10 mouse cellular contexts compared by ENCODE assay signal in the genomic region with DNA sequence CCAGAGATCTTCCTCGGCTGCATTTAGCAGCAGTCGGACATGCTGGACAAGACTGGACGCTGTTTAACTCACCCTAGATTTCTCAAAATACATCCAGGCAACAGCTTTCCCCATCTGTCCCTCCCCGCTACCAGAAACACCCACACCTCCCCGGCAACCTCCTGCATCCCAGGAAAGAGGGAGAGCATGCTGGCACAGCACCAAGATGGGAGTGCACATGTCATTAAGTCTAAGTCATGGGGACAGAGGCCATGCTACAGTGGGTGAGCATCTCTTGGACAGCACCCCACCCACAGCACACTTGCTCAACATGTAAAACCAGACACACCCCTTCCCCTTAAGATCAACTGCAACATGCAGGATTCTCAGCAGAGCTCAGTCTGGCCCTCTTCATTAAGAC. TPM values are rescaled to one million over a fixed set of nuclear protein-coding genes. Genes with fewer than 3 reads are reported as not detected.
DNase-seq lines count a peak whose midpoint lies in the region; ATAC-seq lines count a peak whose summit lies in the region.
"Had no signal": no experiment of that assay in that cellular context is flagged by ENCODE, and none has a peak within 500 bp of the region (broad histone marks: within the 10 kb centered on the region; RNA-seq: fewer than 3 reads in every experiment).

No protein-coding gene starts in this region.

- H3K27ac ChIP-seq in kidney, embryonic 16.5 days (ENCODE audit: low read length): peak overlapping the region; percentile 85
- no peak overlapping the region for H3K27ac ChIP-seq in hindbrain, embryonic 14.5 days

- H3K4me1 ChIP-seq in kidney, embryonic 16.5 days (ENCODE audit: insufficient read depth, low read length): peaks cover 63% of the 10 kb centered on the region
- H3K4me1 ChIP-seq in hindbrain, embryonic 14.5 days (replicated peaks; ENCODE audit: control insufficient read depth, insufficient read depth, low read length): peaks cover 25% of the 10 kb centered on the region

- no peaks in the 10 kb centered on the region for H3K36me3 ChIP-seq in kidney, embryonic 16.5 days (ENCODE audit: insufficient read depth, low read length)
- no peaks in the 10 kb centered on the region for H3K36me3 ChIP-seq in hindbrain, embryonic 14.5 days (replicated peaks; ENCODE audit: control insufficient read depth, insufficient read depth)

- H3K9me3 ChIP-seq in kidney, embryonic 16.5 days (ENCODE audit: low read length): no peaks in the 10 kb centered on the region
- no peaks in the 10 kb centered on the region for H3K9me3 ChIP-seq in hindbrain, embryonic 14.5 days (ENCODE audit: control insufficient read depth, low read length)
- H3K9me3 ChIP-seq: G1E had no signal

- no peak for ATAC-seq in kidney, embryonic 16.5 days (ENCODE audit: low FRiP score, low TSS enrichment)
- no peak for ATAC-seq in hindbrain, embryonic 14.5 days (ENCODE audit: low FRiP score)

- H3K4me2 ChIP-seq in kidney, embryonic 16.5 days (replicated peaks; ENCODE audit: low read depth, low read length): no peak overlapping the region
- no peak overlapping the region for H3K4me2 ChIP-seq in hindbrain, embryonic 14.5 days (replicated peaks)

- peak; percentile 65 for DNase-seq in kidney, adult 18-20 months
- DNase-seq in kidney, adult 8-10 months: no peak
- peak; percentile 40 for DNase-seq in MN1 (ENCODE audit: low spot score)
- DNase-seq in NIH3T3 (ENCODE audit: low read depth): peak; percentile 22
- no peak for DNase-seq in hindbrain, embryonic 14.5 days (ENCODE audit: low spot score)
- DNase-seq in embryo, embryonic 10 days (ENCODE audit: low spot score): no peak

- 62% methylated on average over 5 of the region's 5 CpGs for whole genome bisulfite sequencing in kidney, embryonic 16.5 days
- WGBS in hindbrain, embryonic 14.5 days: 81% methylated on average over 5 of the region's 5 CpGs

- 0 out of 2 replicates have a peak, but pooled peaks cover 3% of the 10 kb centered on the region for H3K27me3 ChIP-seq in kidney, embryonic 16.5 days (ENCODE audit: insufficient read depth, low read length)
- peaks cover 24% of the 10 kb centered on the region for H3K27me3 ChIP-seq in hindbrain, embryonic 14.5 days (ENCODE audit: control insufficient read depth, insufficient read depth, low read length)

- H3K4me3 ChIP-seq in kidney, embryonic 16.5 days (ENCODE audit: low read length): no peak overlapping the region
- H3K4me3 ChIP-seq in hindbrain, embryonic 14.5 days (replicated peaks; ENCODE audit: low read length): no peak overlapping the region

- H3K9ac ChIP-seq in kidney, embryonic 16.5 days (replicated peaks; ENCODE audit: low read length): no peak overlapping the region
- no peak overlapping the region for H3K9ac ChIP-seq in hindbrain, embryonic 14.5 days

RNA-seq across cellular contexts. Expression of gene Usp2, which starts 14.1 kb away (rescaled TPM):
- 53.9 and 57.7 TPM in 2 replicates for polyA plus RNA-seq in kidney, embryonic 16.5 days (2015; fragmentation: Nextera tagmentation; extraction: Ambion mirVana)
- 8.4 and 11.6 TPM in 2 replicates for polyA plus RNA-seq in hindbrain, embryonic 14.5 days (2014; fragmentation: Nextera tagmentation; extraction: Ambion mirVana)

RNA-seq across cellular contexts. Expression of gene Mfrp, which starts 20.6 kb away (rescaled TPM):
- 0.10 and 0.25 TPM in 2 replicates for polyA plus RNA-seq in kidney, embryonic 16.5 days (2015; fragmentation: Nextera tagmentation; extraction: Ambion mirVana)
- 0.31 and 0.41 TPM in 2 replicates for polyA plus RNA-seq in hindbrain, embryonic 14.5 days (2014; fragmentation: Nextera tagmentation; extraction: Ambion mirVana)
- polyA plus RNA-seq: G1E; liver, embryonic 16.5 days had no signal

RNA-seq across cellular contexts. Expression of gene C1qtnf5, which starts 26.1 kb away (rescaled TPM):
- 4.7 and 5.7 TPM in 2 replicates for polyA plus RNA-seq in kidney, embryonic 16.5 days (2015; fragmentation: Nextera tagmentation; extraction: Ambion mirVana)
- 7.0 and 8.0 TPM in 2 replicates for polyA plus RNA-seq in hindbrain, embryonic 14.5 days (2014; fragmentation: Nextera tagmentation; extraction: Ambion mirVana)

RNA-seq across cellular contexts. Expression of gene Gm49380, which starts 32.3 kb away (rescaled TPM):
- 0.22 and 0.25 TPM in 2 replicates for polyA plus RNA-seq in kidney, embryonic 16.5 days (2015; fragmentation: Nextera tagmentation; extraction: Ambion mirVana)
- polyA plus RNA-seq in hindbrain, embryonic 14.5 days (2014; fragmentation: Nextera tagmentation; extraction: Ambion mirVana): 0.35 TPM in 1 of 2 replicates, not detected in the other
- polyA plus RNA-seq: G1E; liver, embryonic 16.5 days; small intestine, adult 2 months had no signal

RNA-seq across cellular contexts. Expression of gene Rnf26, which starts 32.4 kb away (rescaled TPM):
- 75.0 and 87.0 TPM in 2 replicates for polyA plus RNA-seq in kidney, embryonic 16.5 days (2015; fragmentation: Nextera tagmentation; extraction: Ambion mirVana)
- polyA plus RNA-seq in hindbrain, embryonic 14.5 days (2014; fragmentation: Nextera tagmentation; extraction: Ambion mirVana): 30.6 and 32.7 TPM in 2 replicates

Comparison
In these comparisons a context has a peak if more than half of its experiments do, and no peak if none do; other contexts are left out.
1. DNase-seq: peak in kidney, adult 18-20 months (single experiment), MN1 (single experiment) and NIH3T3 (single experiment); none in kidney, adult 8-10 months (0 of 2), hindbrain, embryonic 14.5 days (single experiment) and embryo, embryonic 10 days (single experiment).